Mouse (Mus musculus) neural tube, embryonic 15.5 days (tissue): ENCODE results near the gene Man1a. TPM values are rescaled to one million over a fixed set of nuclear protein-coding genes. Genes with fewer than 3 reads are reported as not detected.

ENCODE experiments used
- ATAC-seq: fragments of 200-750 bp; cut with Nextera tagmentation; 2 replicates; pipeline ENCODE4 v1.8.0; 2017; ENCODE audit warnings: mild to moderate bottlenecking, moderate TSS enrichment, moderate library complexity; ENCODE audit not compliant: low FRiP score
- H3K27ac ChIP-seq: fragments of 300-500 bp; sonication (generic); replicated peaks from 2 replicates; pipeline ENCODE4 v1.5.1; 2015; ENCODE audit warnings: mild to moderate bottlenecking, inconsistent platforms
- H3K27me3 ChIP-seq: fragments of 300-500 bp; sonication (generic); replicated peaks from 2 replicates; pipeline ENCODE4 v1.6.1; 2015; ENCODE audit warnings: inconsistent platforms
- H3K36me3 ChIP-seq: fragments of 300-500 bp; sonication (generic); 2 replicates; pipeline ENCODE4 v1.6.1; 2015; ENCODE audit warnings: inconsistent platforms
- H3K4me1 ChIP-seq: fragments of 300-500 bp; sonication (generic); 2 replicates; pipeline ENCODE4 v1.6.1; 2015; ENCODE audit warnings: inconsistent platforms
- H3K4me2 ChIP-seq: fragments of 300-500 bp; sonication (generic); 2 replicates; pipeline ENCODE4 v1.6.1; 2015; ENCODE audit warnings: inconsistent platforms, mild to moderate bottlenecking, moderate library complexity
- H3K4me3 ChIP-seq: fragments of 300-500 bp; sonication (generic); replicated peaks from 2 replicates; pipeline ENCODE4 v1.5.1; 2015; ENCODE audit warnings: mild to moderate bottlenecking, inconsistent platforms
- H3K9ac ChIP-seq: fragments of 300-500 bp; sonication (generic); replicated peaks from 2 replicates; pipeline ENCODE4 v1.6.1; 2015; ENCODE audit warnings: mild to moderate bottlenecking, inconsistent platforms
- H3K9me3 ChIP-seq: fragments of 300-500 bp; sonication (generic); replicated peaks from 2 replicates; pipeline ENCODE4 v1.6.1; 2016; ENCODE audit warnings: inconsistent platforms
- WGBS: fragments of 180-500 bp; shearing (Covaris S2); methylation state at CpG from one replicate; pipeline ENCODE4 v1.1.7; 2015; ENCODE audit warnings: mixed read lengths; 5-methylcytosine and 5-hydroxymethylcytosine counted together
- polyA plus RNA-seq: library from polyadenylated mRNA; unstranded; fragments of >200 nt; fragmentation: Nextera tagmentation; extraction: Ambion mirVana; gene quantifications from 2 replicates; pipeline ENCODE4 v1.2.1, GENCODE M21; 2015

Man1a gene
- polyA plus RNA-seq, 1 experiment from 2014 or later: 5.3 TPM

- no peak for ATAC-seq
- 84% methylated on average over 3 of the region's 3 CpGs for WGBS
- no peak overlapping the region for H3K4me2 ChIP-seq
- H3K36me3 ChIP-seq: no peaks in the 10 kb centered on the region
- no peaks in the 10 kb centered on the region for H3K4me1 ChIP-seq
- H3K27me3 ChIP-seq: no peaks in the 10 kb centered on the region
- no peaks in the 10 kb centered on the region for H3K9me3 ChIP-seq
- H3K27ac ChIP-seq: no peak overlapping the region
- no peak overlapping the region for H3K4me3 ChIP-seq
- no peak overlapping the region for H3K9ac ChIP-seq
These were observed 138.2 kb downstream of the Man1a start for GRCm38 (mm10) chr10:53938199-53938598.

- H3K4me1 ChIP-seq: no peaks in the 10 kb centered on the region
- ATAC-seq: no peak
- H3K4me2 ChIP-seq: no peak overlapping the region
- 92% methylated on average over 3 of the region's 3 CpGs for WGBS
- no peaks in the 10 kb centered on the region for H3K27me3 ChIP-seq
- no peak overlapping the region for H3K4me3 ChIP-seq
- no peak overlapping the region for H3K9ac ChIP-seq
- no peaks in the 10 kb centered on the region for H3K9me3 ChIP-seq
- H3K36me3 ChIP-seq: no peaks in the 10 kb centered on the region
- no peak overlapping the region for H3K27ac ChIP-seq
These were observed 140.3 kb downstream of the Man1a start for GRCm38 (mm10) chr10:53936078-53936477.

- Histone ChIP-seq H3K9ac (no peak overlapping the region), H3K27ac (no peak overlapping the region), H3K27me3 (no peaks in the 10 kb centered on the region), H3K4me1 (no peaks in the 10 kb centered on the region), H3K9me3 (no peaks in the 10 kb centered on the region), H3K4me3 (no peak overlapping the region), H3K4me2 (no peak overlapping the region), H3K36me3 (no peaks in the 10 kb centered on the region)
- ATAC-seq: no peak
- 76% methylated on average over 4 of the region's 4 CpGs for WGBS
These were observed 146.5 kb downstream of the Man1a start for GRCm38 (mm10) chr10:53929722-53930500.

DNA sequence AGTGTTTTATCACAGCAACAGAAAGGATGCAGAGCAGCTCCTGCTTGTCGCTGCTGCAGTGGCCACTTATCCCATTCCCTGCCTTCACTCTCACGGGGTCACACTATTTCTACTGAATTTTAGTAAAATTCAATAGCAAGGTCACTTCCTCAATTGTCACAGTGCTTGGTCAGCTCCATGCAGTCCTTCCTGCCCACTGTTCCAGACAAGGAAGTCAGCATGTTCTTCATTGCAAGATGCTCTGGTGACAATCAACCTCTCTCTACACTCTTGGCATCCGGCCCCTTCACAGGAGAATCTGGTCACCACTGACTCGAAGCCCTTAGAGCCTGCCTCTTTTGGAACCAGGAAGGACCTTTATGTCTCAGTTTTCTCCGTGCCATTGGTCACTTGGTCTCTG lies 148.5 kb downstream of the Man1a start:
- Histone ChIP-seq H3K27ac (no peak overlapping the region), H3K4me2 (no peak overlapping the region), H3K36me3 (no peaks in the 10 kb centered on the region), H3K4me1 (no peaks in the 10 kb centered on the region), H3K4me3 (no peak overlapping the region), H3K9ac (no peak overlapping the region), H3K9me3 (no peaks in the 10 kb centered on the region), H3K27me3 (no peaks in the 10 kb centered on the region)
- 90% methylated on average over 5 of the region's 5 CpGs for WGBS
- no peak for ATAC-seq

- Histone ChIP-seq H3K27me3 (no peaks in the 10 kb centered on the region), H3K27ac (no peak overlapping the region), H3K4me2 (no peak overlapping the region), H3K9ac (no peak overlapping the region), H3K4me3 (no peak overlapping the region), H3K4me1 (no peaks in the 10 kb centered on the region), H3K36me3 (no peaks in the 10 kb centered on the region), H3K9me3 (no peaks in the 10 kb centered on the region)
- WGBS: 88% methylated on average over 6 of the region's 6 CpGs
- ATAC-seq: no peak
These were observed 151.0 kb downstream of the Man1a start for GRCm38 (mm10) chr10:53925456-53925855.

DNA sequence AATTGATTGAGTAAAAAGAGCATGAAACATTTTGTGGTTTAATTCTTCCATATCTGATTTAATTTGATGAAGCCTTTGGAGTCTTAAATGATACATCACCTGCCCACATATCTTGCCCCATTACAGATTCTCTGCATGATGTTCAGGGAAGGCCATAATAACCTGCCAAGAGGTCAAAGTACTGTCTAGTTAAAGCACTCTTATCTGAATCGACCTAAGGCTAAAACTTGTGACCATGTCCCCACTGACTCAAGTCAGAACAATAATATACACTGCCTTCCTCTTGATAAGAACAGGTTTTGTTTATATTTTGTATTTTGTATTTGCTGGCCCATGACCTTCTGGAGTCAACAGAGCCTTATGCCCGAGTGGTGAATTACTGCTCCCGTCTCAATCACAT lies 154.2 kb downstream of the Man1a start:
- Histone ChIP-seq H3K9me3 (no peaks in the 10 kb centered on the region), H3K4me1 (no peaks in the 10 kb centered on the region), H3K36me3 (0 out of 2 replicates have a peak, but pooled peaks cover 2% of the 10 kb centered on the region), H3K27me3 (no peaks in the 10 kb centered on the region), H3K4me2 (no peak overlapping the region), H3K4me3 (no peak overlapping the region), H3K9ac (no peak overlapping the region), H3K27ac (no peak overlapping the region)
- no peak for ATAC-seq
- 80% methylated on average over 3 of the region's 3 CpGs for WGBS

DNA sequence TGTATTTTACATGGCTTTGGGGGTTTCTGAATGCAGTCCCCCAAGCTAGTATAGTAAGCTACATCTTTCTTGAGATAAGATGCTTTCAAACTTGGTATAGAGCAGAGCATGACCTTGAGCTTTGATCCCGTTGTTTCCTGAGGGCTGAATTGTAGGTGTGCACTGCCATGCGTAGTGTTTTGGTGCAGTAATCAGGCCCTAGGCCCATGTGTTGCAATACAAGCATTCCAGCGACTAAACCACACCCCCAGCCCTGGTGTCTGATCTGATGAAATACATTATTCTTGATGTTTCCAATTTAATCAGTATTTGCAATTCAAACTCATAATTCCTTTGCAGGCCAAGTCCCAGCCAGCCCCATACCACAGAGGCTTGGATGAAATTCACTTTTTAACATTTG lies 158.9 kb downstream of the Man1a start:
- Histone ChIP-seq H3K27ac (no peak overlapping the region), H3K4me3 (no peak overlapping the region), H3K9ac (no peak overlapping the region), H3K36me3 (0 out of 2 replicates have a peak, but pooled peaks cover 2% of the 10 kb centered on the region), H3K9me3 (no peaks in the 10 kb centered on the region), H3K27me3 (no peaks in the 10 kb centered on the region), H3K4me1 (no peaks in the 10 kb centered on the region), H3K4me2 (no peak overlapping the region)
- 87% methylated on average over 3 of the region's 3 CpGs for WGBS
- ATAC-seq: no peak

- no peak overlapping the region for H3K4me2 ChIP-seq
- H3K27me3 ChIP-seq: no peaks in the 10 kb centered on the region
- no peak overlapping the region for H3K9ac ChIP-seq
- no peak for ATAC-seq
- H3K4me3 ChIP-seq: no peak overlapping the region
- no peaks in the 10 kb centered on the region for H3K4me1 ChIP-seq
- H3K27ac ChIP-seq: no peak overlapping the region
- 64% methylated on average over 6 of the region's 6 CpGs for WGBS
- 0 out of 2 replicates have a peak, but pooled peaks cover 2% of the 10 kb centered on the region for H3K36me3 ChIP-seq
- H3K9me3 ChIP-seq: no peaks in the 10 kb centered on the region
These were observed 160.7 kb downstream of the Man1a start for GRCm38 (mm10) chr10:53915719-53916118.

DNA sequence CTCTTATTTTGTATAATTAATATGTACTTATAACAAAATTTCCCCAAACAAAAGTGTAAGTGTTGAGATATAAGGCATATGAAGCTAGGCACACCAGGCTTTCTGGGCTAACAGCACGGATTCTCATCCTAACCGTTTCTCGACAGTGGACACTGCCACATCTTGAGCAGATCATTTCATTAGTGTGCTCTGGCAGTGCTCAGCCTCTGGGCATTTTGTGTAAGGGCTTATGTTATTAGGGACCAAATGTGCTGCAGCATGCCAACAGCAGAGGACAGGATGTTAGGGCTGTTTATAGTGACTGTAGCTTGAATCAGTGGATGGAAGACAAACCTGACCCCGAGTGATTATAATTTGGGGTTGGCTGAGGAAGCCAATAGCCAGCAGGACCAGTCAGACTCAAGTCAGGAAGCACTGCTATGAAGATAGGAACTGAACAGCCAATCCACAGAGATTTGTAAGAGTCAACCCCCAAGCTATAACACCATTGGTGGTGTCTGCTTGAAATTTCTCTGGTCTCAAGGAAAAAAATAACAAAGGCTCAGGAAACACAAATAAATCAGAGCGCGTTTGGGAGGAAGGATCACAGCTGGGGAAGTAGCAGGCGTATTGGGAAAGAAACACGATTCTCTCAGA lies 161.3 kb downstream of the Man1a start:
- Histone ChIP-seq H3K9ac (no peak overlapping the region), H3K27me3 (no peaks in the 10 kb centered on the region), H3K4me1 (no peaks in the 10 kb centered on the region), H3K4me3 (no peak overlapping the region), H3K4me2 (no peak overlapping the region), H3K27ac (no peak overlapping the region), H3K36me3 (0 out of 2 replicates have a peak, but pooled peaks cover 2% of the 10 kb centered on the region), H3K9me3 (no peaks in the 10 kb centered on the region)
- ATAC-seq: no peak
- WGBS: 88% methylated on average over 8 of the region's 8 CpGs

DNA sequence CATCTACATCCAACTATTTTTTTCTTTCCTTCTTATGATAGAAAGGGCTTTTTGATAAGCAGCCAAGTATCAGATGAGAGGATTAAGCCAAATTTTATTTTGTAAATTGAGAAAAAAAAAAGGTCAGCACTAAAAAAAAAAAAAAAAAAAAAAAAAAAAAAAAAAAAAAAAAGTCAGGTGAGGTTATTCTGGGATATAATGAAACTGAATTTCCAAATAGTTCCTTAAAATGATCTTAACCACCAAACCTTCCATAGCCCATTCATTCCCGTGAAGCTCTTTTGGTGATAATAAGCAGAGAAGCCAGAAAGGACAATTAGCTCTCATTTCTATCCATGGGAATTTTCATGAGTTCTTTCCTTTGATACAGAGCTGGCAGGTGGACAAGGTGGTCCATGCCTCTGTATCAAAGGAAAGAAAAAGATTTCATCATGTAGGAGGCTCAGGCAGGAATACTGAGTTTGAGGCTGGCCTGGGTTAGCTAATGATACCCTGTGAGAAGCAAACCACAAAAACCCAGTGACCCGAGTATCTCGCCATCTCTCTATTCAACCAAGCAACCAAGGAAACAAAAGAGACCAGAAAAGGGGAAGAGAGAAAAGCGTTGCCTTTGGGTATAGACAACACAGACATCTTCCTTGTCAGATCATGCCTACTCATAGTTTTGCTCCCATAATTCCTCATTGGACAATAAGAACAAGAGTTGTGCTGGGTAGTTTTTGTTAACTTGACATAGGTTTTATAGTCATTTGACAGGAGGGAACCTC lies 162.7 kb downstream of the Man1a start:
- Histone ChIP-seq H3K4me1 (no peaks in the 10 kb centered on the region), H3K9me3 (no peaks in the 10 kb centered on the region), H3K4me2 (no peak overlapping the region), H3K27me3 (no peaks in the 10 kb centered on the region), H3K27ac (no peak overlapping the region), H3K36me3 (0 out of 2 replicates have a peak, but pooled peaks cover under 1% of the 10 kb centered on the region), H3K9ac (no peak overlapping the region), H3K4me3 (no peak overlapping the region)
- ATAC-seq: no peak
- 88% methylated on average over 4 of the region's 4 CpGs for WGBS

- no peaks in the 10 kb centered on the region for H3K4me1 ChIP-seq
- no peak overlapping the region for H3K4me3 ChIP-seq
- no peak overlapping the region for H3K27ac ChIP-seq
- no peak overlapping the region for H3K4me2 ChIP-seq
- no peaks in the 10 kb centered on the region for H3K36me3 ChIP-seq
- WGBS: 75% methylated on average over 4 of the region's 4 CpGs
- no peak overlapping the region for H3K9ac ChIP-seq
- H3K27me3 ChIP-seq: no peaks in the 10 kb centered on the region
- H3K9me3 ChIP-seq: no peaks in the 10 kb centered on the region
- no peak for ATAC-seq
These were observed 186.9 kb downstream of the Man1a start for GRCm38 (mm10) chr10:53889512-53889911.
